Mouse (Mus musculus) intestine, embryonic 14.5 days (tissue): ENCODE results near the gene Crtam. TPM values are rescaled to one million over a fixed set of nuclear protein-coding genes. Genes with fewer than 3 reads are reported as not detected.

Experiments used
- ATAC-seq: fragments of 200-750 bp; cut with Nextera tagmentation; replicated peaks from 2 replicates; pipeline ENCODE4 v1.8.0; 2017; ENCODE audit warnings: low read depth, moderate number of reproducible peaks, moderate TSS enrichment, moderate library complexity; ENCODE audit not compliant: low FRiP score, low TSS enrichment
- DNase-seq: peaks from one replicate; pipeline ENCODE4 v3.0.0-alpha.2; 2018; ENCODE audit warnings: low spot score
- H3K27ac ChIP-seq: fragments of 300-500 bp; sonication (generic); 2 replicates; pipeline ENCODE4 v1.5.1; 2014; ENCODE audit warnings: low read depth, mild to moderate bottlenecking, control low read depth
- H3K27me3 ChIP-seq: fragments of 300-500 bp; sonication (generic); replicated peaks from 2 replicates; pipeline ENCODE4 v1.6.1; 2014; ENCODE audit warnings: low read length, control low read depth; ENCODE audit not compliant: control insufficient read depth, insufficient read depth
- H3K36me3 ChIP-seq: fragments of 300-500 bp; sonication (generic); 2 replicates; pipeline ENCODE4 v1.6.1; 2014; ENCODE audit warnings: low read length, control low read depth; ENCODE audit not compliant: control insufficient read depth, insufficient read depth
- H3K4me1 ChIP-seq: fragments of 300-500 bp; sonication (generic); replicated peaks from 2 replicates; pipeline ENCODE4 v1.6.1; 2014; ENCODE audit warnings: low read length, control low read depth, mixed read lengths; ENCODE audit not compliant: control insufficient read depth, insufficient read depth
- H3K4me2 ChIP-seq: fragments of 300-500 bp; sonication (generic); 2 replicates; pipeline ENCODE4 v1.6.1; 2014; ENCODE audit warnings: low read length
- H3K4me3 ChIP-seq: fragments of 300-500 bp; sonication (generic); 2 replicates; pipeline ENCODE4 v1.5.1; 2014; ENCODE audit warnings: low read depth, low read length, control low read depth, mixed read lengths
- H3K9ac ChIP-seq: fragments of 300-500 bp; sonication (generic); 2 replicates; pipeline ENCODE4 v1.6.1; 2014; ENCODE audit warnings: mild to moderate bottlenecking, low read length
- H3K9me3 ChIP-seq: fragments of 300-500 bp; sonication (generic); 2 replicates; pipeline ENCODE4 v1.6.1; 2016; ENCODE audit warnings: low read length, control low read depth; ENCODE audit not compliant: control insufficient read depth
- WGBS: fragments of 180-500 bp; shearing (Covaris S2); extraction: QIAGEN DNeasy Blood & Tissue Kit; methylation state at CpG from one replicate; pipeline ENCODE4 v1.1.7; 2014; 5-methylcytosine and 5-hydroxymethylcytosine counted together
- polyA plus RNA-seq: library from polyadenylated mRNA; unstranded; fragments of >200 nt; fragmentation: Nextera tagmentation; extraction: Ambion mirVana; gene quantifications from 2 replicates; pipeline ENCODE4 v1.2.1, GENCODE M21; 2014

Crtam gene
- polyA plus RNA-seq, 1 experiment from 2014 or later: 0.74 TPM

DNA sequence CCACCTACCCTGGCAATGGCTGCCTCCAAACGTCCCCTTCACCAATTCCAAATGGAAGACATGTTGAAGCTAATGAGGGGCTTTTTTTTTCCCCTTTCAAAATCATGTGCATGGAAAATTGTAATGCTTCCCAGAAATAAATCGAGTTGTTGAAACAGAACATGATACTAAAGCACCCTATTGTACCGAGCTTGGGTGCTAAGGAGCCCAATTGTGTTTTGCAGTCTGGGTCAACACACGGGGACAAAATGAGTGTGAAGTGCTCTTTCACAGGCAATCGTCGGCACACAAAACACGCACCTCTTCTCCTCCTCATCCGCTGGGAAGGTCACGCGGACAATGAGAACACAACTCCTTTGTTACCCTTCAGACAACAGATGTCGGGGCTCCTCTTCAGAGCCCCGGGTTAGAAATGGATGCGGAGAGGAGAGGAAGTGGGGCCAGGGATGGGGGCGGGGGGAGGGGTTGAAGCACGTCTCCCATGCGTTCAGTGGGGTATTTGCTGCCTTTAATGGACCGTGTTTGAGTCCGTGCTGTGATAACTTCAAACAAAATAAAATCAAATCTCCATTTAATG lies 55.3 kb downstream of the Crtam start:
- Histone ChIP-seq H3K36me3 (no peaks in the 10 kb centered on the region), H3K4me1 (no peaks in the 10 kb centered on the region), H3K27ac (no peak overlapping the region), H3K9ac (no peak overlapping the region), H3K27me3 (no peaks in the 10 kb centered on the region), H3K9me3 (no peaks in the 10 kb centered on the region), H3K4me2 (no peak overlapping the region), H3K4me3 (no peak overlapping the region)
- ATAC-seq: no peak
- 52% methylated on average over 18 of the region's 18 CpGs for WGBS
- DNase-seq: no peak

DNA sequence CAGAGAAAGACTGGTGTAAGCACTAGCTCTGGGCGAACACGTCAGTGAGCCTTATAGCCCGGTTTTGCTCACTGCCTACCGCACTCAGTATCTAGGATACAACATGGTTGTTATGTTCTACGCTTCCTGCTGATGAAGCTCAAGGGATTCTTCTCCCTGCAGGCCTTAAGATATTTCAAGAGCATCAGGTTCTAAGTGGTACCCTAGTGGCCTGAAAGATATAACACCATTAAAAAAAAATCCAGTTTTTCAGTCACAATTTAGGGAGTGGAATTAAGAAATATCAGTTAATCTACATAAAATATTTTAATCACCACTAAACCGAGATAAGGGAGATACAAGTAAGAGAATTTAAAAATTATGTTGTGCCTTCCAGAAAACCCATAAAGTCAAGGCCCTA lies 56.0 kb downstream of the Crtam start:
- Histone ChIP-seq H3K36me3 (no peaks in the 10 kb centered on the region), H3K27ac (no peak overlapping the region), H3K4me2 (no peak overlapping the region), H3K9ac (no peak overlapping the region), H3K27me3 (no peaks in the 10 kb centered on the region), H3K9me3 (no peaks in the 10 kb centered on the region), H3K4me3 (no peak overlapping the region), H3K4me1 (no peaks in the 10 kb centered on the region)
- DNase-seq (no peak), ATAC-seq (no peak)
- WGBS: 91% methylated on average over 6 of the region's 6 CpGs

DNA sequence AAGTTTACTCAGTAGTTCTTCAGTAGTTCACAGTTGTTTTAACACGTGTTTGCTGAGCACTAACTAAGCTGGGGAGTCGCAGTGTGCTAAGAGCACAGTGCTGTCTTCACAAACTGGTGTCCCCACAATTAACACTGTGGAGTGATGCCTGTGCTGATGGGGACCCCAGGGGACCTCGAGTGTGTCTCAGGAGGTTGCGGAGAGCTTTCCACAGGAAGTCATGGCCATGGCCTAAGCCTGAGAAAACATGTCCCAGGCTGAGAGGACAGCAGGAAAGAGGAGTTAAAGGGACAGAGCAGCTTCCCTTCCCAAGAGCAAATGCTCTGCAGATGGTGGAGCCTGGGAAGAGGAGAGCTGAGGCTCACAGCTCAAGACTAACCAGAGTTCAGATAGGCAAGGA lies 57.3 kb downstream of the Crtam start:
- Histone ChIP-seq H3K4me3 (no peak overlapping the region), H3K9ac (no peak overlapping the region), H3K36me3 (no peaks in the 10 kb centered on the region), H3K27me3 (no peaks in the 10 kb centered on the region), H3K27ac (no peak overlapping the region), H3K4me2 (no peak overlapping the region), H3K4me1 (no peaks in the 10 kb centered on the region), H3K9me3 (no peaks in the 10 kb centered on the region)
- no peak for ATAC-seq
- no peak for DNase-seq
- WGBS: 43% methylated on average over 4 of the region's 4 CpGs

DNA sequence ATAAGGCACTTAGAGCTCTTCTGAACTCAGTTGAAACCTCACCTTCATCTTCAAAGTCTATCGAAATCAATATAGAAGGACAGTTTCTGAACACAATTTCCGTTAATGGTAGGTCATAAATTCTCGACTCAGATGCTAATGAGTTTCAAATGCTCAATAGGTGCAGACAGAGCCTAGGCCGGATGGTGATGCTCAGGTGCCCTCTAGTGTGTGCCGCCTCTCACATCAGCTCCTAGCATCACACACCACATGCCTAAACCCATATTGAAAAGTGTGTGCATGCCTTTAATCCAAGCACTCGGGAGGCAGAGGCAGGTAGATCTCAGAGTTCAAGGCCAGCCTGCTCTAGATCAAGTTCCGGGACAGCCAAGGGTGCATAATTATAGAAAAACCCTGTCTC lies 67.0 kb downstream of the Crtam start:
- H3K27me3 ChIP-seq: no peaks in the 10 kb centered on the region
- no peaks in the 10 kb centered on the region for H3K4me1 ChIP-seq
- H3K36me3 ChIP-seq: no peaks in the 10 kb centered on the region
- no peak for ATAC-seq
- no peaks in the 10 kb centered on the region for H3K9me3 ChIP-seq
- H3K27ac ChIP-seq: no peak overlapping the region
- DNase-seq: no peak
- H3K4me2 ChIP-seq: no peak overlapping the region
- H3K4me3 ChIP-seq: no peak overlapping the region
- WGBS: 62% methylated on average over 7 of the region's 7 CpGs
- H3K9ac ChIP-seq: no peak overlapping the region

DNA sequence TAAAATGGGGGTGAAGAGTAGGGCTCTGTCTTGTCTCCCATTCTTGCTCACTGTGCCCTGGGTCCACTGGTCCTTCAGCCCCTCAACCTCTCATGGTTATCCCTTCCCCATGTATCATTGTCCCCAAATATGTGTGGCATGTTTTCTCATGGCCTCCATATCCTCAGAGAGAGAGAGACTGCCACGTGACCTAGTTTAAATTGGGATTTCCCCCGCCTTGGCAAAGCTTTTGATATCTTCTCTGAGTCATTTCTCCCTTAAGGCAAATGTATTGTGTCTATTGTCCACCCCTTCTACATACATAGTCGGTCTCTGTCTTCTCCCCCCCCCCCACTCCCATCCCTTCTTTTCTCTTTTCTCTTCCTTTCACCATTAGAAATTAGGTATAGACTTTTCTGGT lies 71.1 kb downstream of the Crtam start:
- H3K4me1 ChIP-seq: no peaks in the 10 kb centered on the region
- WGBS: 67% methylated on average over 3 of the region's 3 CpGs
- no peak for ATAC-seq
- no peak overlapping the region for H3K9ac ChIP-seq
- DNase-seq: no peak
- H3K9me3 ChIP-seq: no peaks in the 10 kb centered on the region
- no peaks in the 10 kb centered on the region for H3K36me3 ChIP-seq
- no peak overlapping the region for H3K4me3 ChIP-seq
- H3K27me3 ChIP-seq: no peaks in the 10 kb centered on the region
- no peak overlapping the region for H3K27ac ChIP-seq
- no peak overlapping the region for H3K4me2 ChIP-seq

DNA sequence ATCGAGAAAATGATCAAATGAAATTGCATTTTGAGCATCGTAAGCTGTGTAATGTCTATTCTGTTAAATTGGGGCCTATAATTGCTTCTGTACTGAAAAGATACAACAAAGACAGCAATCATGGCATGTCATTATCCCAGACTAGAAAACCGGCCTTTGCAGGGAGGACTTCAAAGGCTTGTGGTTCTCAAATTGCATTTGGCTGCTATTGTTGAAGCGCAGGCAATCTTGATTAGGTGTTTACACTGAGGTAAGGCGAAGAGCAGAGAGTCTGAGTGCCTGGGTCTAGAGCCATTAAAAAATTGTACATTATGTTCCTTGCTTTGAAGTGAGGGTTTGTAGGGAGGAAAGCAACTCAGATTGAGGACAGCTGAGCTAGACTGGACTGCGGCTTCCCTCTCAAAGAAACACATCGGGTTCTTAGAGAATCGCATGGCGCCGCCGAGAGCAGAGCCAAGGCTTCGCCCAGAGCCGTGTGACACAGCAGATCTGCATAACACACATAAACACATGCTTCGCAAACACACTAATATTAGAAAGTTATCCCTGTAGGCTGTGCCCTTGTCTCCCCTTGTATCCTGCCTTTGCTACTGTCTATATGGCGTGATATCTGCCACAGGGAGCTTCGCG lies 77.0 kb downstream of the Crtam start:
- H3K9me3 ChIP-seq: no peaks in the 10 kb centered on the region
- no peak overlapping the region for H3K4me3 ChIP-seq
- ATAC-seq (no peak), DNase-seq (no peak)
- no peak overlapping the region for H3K27ac ChIP-seq
- H3K9ac ChIP-seq: no peak overlapping the region
- no peaks in the 10 kb centered on the region for H3K36me3 ChIP-seq
- H3K4me2 ChIP-seq: no peak overlapping the region
- WGBS: 82% methylated on average over 17 of the region's 17 CpGs
- H3K4me1 ChIP-seq: no peaks in the 10 kb centered on the region
- no peaks in the 10 kb centered on the region for H3K27me3 ChIP-seq

Other genes with a start within 250 kb of the Crtam start
- gene Hspa8, start 203.6 kb downstream of the Crtam start, polyA plus RNA-seq: 2,647 and 2,698 TPM in 2 replicates
- not detected in 2 replicates for gene Bsx, start 130.5 kb downstream of the Crtam start, polyA plus RNA-seq
- gene Jhy, start 40.5 kb downstream of the Crtam start, polyA plus RNA-seq: 0.05 TPM in 1 of 2 replicates, not detected in the other
- gene Ubash3b, start 157.1 kb upstream of the Crtam start, polyA plus RNA-seq: 5.5 and 5.6 TPM in 2 replicates